Mouse (Mus musculus) intestine, embryonic 16.5 days (tissue): ENCODE results near the gene Adamts3. TPM values are rescaled to one million over a fixed set of nuclear protein-coding genes. Genes with fewer than 3 reads are reported as not detected.

Experiments used
- ATAC-seq: fragments of 200-750 bp; cut with Nextera tagmentation; 2 replicates; pipeline ENCODE4 v1.8.0; 2017; ENCODE audit warnings: moderate TSS enrichment, moderate library complexity
- H3K27ac ChIP-seq: fragments of 300-500 bp; sonication (generic); 2 replicates; pipeline ENCODE4 v1.5.1; 2014; ENCODE audit warnings: mild to moderate bottlenecking, low read length
- H3K27me3 ChIP-seq: fragments of 300-500 bp; sonication (generic); replicated peaks from 2 replicates; pipeline ENCODE4 v1.6.1; 2014; ENCODE audit warnings: low read length, control low read depth, mixed read lengths; ENCODE audit not compliant: control insufficient read depth, insufficient read depth
- H3K36me3 ChIP-seq: fragments of 300-500 bp; sonication (generic); 2 replicates; pipeline ENCODE4 v1.6.1; 2014; ENCODE audit warnings: low read length, control low read depth; ENCODE audit not compliant: control insufficient read depth, insufficient read depth
- H3K4me1 ChIP-seq: fragments of 300-500 bp; sonication (generic); 2 replicates; pipeline ENCODE4 v1.6.1; 2014; ENCODE audit warnings: low read length, control low read depth, mixed read lengths; ENCODE audit not compliant: control insufficient read depth, insufficient read depth
- H3K4me2 ChIP-seq: fragments of 300-500 bp; sonication (generic); 2 replicates; pipeline ENCODE4 v1.6.1; 2014; ENCODE audit warnings: low read depth, low read length, control low read depth
- H3K4me3 ChIP-seq: fragments of 300-500 bp; sonication (generic); 2 replicates; pipeline ENCODE4 v1.5.1; 2014; ENCODE audit warnings: mild to moderate bottlenecking, low read length
- H3K9ac ChIP-seq: fragments of 300-500 bp; sonication (generic); 2 replicates; pipeline ENCODE4 v1.6.1; 2014; ENCODE audit warnings: low read depth, low read length
- H3K9me3 ChIP-seq: fragments of 300-500 bp; sonication (generic); 2 replicates; pipeline ENCODE4 v1.6.1; 2016; ENCODE audit warnings: low read length, control low read depth; ENCODE audit not compliant: control insufficient read depth
- WGBS: fragments of 180-500 bp; shearing (Covaris S2); extraction: QIAGEN DNeasy Blood & Tissue Kit; methylation state at CpG from one replicate; pipeline ENCODE4 v1.1.7; 2014; 5-methylcytosine and 5-hydroxymethylcytosine counted together
- polyA plus RNA-seq: library from polyadenylated mRNA; unstranded; fragments of >200 nt; fragmentation: Nextera tagmentation; extraction: Ambion mirVana; gene quantifications from 2 replicates; pipeline ENCODE4 v1.2.1, GENCODE M21; 2015

The Adamts3 gene
- polyA plus RNA-seq, 1 experiment from 2014 or later: 1.5 TPM

GRCm38 (mm10) chr5:89778610-89779009 lies 104.5 kb downstream of the Adamts3 start:
- 55% methylated on average over 2 of the region's 2 CpGs for WGBS
- Histone ChIP-seq H3K4me3 (no peak overlapping the region), H3K4me2 (no peak overlapping the region), H3K36me3 (no peaks in the 10 kb centered on the region), H3K4me1 (no peaks in the 10 kb centered on the region), H3K9me3 (no peaks in the 10 kb centered on the region), H3K27me3 (no peaks in the 10 kb centered on the region), H3K9ac (no peak overlapping the region), H3K27ac (no peak overlapping the region)
- ATAC-seq: no peak

DNA sequence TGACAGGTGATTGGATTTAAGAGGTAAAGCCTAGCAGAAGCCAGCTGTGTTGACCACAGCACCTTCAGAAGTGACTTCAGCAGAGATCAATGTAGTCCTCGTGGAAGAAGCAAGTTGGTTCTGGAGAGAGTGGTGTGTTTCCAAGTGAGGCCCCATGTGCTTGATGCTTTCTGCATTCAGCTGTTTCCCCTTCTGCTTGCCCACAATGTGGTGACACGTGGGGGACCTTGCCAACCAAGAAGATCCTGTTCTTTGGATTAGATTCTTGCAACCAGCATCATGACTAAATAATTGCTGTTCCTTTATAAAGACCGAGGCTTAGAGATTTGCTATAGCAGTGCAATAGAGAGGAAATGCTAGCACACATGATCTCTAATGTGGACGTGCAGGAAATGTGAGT lies 105.7 kb downstream of the Adamts3 start:
- Histone ChIP-seq H3K4me2 (no peak overlapping the region), H3K4me3 (no peak overlapping the region), H3K27me3 (no peaks in the 10 kb centered on the region), H3K9me3 (no peaks in the 10 kb centered on the region), H3K4me1 (no peaks in the 10 kb centered on the region), H3K36me3 (no peaks in the 10 kb centered on the region), H3K27ac (no peak overlapping the region), H3K9ac (no peak overlapping the region)
- 74% methylated on average over 4 of the region's 4 CpGs for WGBS
- ATAC-seq: no peak

- H3K27me3 ChIP-seq: no peaks in the 10 kb centered on the region
- no peaks in the 10 kb centered on the region for H3K4me1 ChIP-seq
- 64% methylated on average over 4 of the region's 4 CpGs for WGBS
These were observed 112.3 kb downstream of the Adamts3 start for GRCm38 (mm10) chr5:89770655-89771355.

GRCm38 (mm10) chr5:89763189-89764187 lies 119.6 kb downstream of the Adamts3 start:
- 29% methylated on average over 11 of the region's 11 CpGs for WGBS
- Histone ChIP-seq H3K27me3 (no peaks in the 10 kb centered on the region), H3K4me1 (no peaks in the 10 kb centered on the region), H3K9me3 (no peaks in the 10 kb centered on the region), H3K4me3 (no peak overlapping the region), H3K9ac (no peak overlapping the region), H3K27ac (no peak overlapping the region), H3K4me2 (no peak overlapping the region), H3K36me3 (no peaks in the 10 kb centered on the region)
- ATAC-seq: no peak

More at GRCm38 (mm10) chr5:89770655-89771355, 112.3 kb downstream of the Adamts3 start:
- Histone ChIP-seq H3K9ac (no peak overlapping the region), H3K9me3 (no peaks in the 10 kb centered on the region), H3K27ac (no peak overlapping the region), H3K4me2 (no peak overlapping the region), H3K4me3 (no peak overlapping the region), H3K36me3 (no peaks in the 10 kb centered on the region)
- no peak for ATAC-seq

DNA sequence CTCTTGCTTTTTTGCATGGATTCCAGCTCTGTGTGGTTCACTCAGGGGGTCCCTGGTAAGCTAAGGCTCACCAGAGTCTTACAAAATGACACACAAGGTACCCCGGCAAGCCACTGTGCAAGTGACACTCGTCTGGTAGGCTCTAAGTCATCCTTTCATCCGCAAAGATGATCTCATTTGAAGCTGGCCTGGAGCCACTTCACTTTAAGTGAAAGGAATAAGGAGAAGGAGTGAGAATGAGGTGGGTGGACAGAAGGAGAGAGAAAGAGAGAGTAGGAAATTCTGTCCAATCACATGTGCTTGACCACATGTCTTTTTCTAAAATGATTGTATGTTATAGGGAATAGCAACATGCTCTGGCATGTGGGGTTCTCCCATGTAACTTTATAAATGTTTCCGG lies 122.8 kb downstream of the Adamts3 start:
- H3K4me3 ChIP-seq: no peak overlapping the region
- H3K27me3 ChIP-seq: no peaks in the 10 kb centered on the region
- H3K4me2 ChIP-seq: no peak overlapping the region
- H3K9ac ChIP-seq: no peak overlapping the region
- H3K27ac ChIP-seq: no peak overlapping the region
- no peaks in the 10 kb centered on the region for H3K4me1 ChIP-seq
- ATAC-seq: no peak
- no peaks in the 10 kb centered on the region for H3K36me3 ChIP-seq
- no peaks in the 10 kb centered on the region for H3K9me3 ChIP-seq
- 83% methylated on average over 4 of the region's 4 CpGs for WGBS

- Histone ChIP-seq H3K27ac (no peak overlapping the region), H3K27me3 (no peaks in the 10 kb centered on the region), H3K9ac (no peak overlapping the region), H3K9me3 (no peaks in the 10 kb centered on the region), H3K4me1 (no peaks in the 10 kb centered on the region), H3K4me3 (no peak overlapping the region), H3K4me2 (no peak overlapping the region), H3K36me3 (no peaks in the 10 kb centered on the region)
- no peak for ATAC-seq
- WGBS: 86% methylated on average over 2 of the region's 2 CpGs
These were observed 131.3 kb downstream of the Adamts3 start for GRCm38 (mm10) chr5:89751836-89752235.

DNA sequence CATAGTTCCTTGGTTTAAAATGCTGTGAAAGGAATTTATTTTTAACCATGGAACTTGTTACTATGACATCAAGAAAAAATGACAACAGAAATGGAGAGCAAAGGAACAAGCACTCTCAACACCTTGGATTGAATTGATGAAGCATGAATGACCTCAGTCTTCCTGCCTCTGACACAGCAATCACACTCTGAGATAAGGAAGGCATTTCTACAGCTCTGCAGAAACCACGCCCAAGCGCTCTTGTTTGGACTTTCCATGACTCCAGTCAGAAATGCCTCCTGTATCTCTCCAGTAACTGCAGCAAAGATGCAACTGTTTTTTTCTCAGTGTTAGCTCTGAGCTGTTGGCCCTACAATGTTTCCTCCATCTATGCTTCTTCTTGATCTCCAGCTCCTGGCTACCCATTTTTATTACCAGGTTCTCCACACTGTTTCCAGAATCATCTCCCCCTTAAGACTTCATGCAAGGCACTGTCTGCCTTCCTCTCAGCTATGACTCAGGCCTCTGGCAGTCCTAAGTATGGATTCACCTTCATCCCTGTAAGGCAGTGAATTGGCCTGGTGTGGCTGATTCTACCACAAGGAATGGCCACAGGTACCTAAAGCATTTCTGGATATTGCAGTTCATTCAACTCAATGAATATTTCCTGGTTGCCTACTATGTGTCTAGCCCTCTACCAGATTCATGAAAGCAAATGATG lies 134.8 kb downstream of the Adamts3 start:
- Histone ChIP-seq H3K36me3 (no peaks in the 10 kb centered on the region), H3K9ac (no peak overlapping the region), H3K4me2 (no peak overlapping the region), H3K4me3 (no peak overlapping the region), H3K27me3 (no peaks in the 10 kb centered on the region), H3K4me1 (no peaks in the 10 kb centered on the region), H3K27ac (no peak overlapping the region), H3K9me3 (no peaks in the 10 kb centered on the region)
- peak; percentile 96 for ATAC-seq
- 40% methylated on average over 2 of the region's 2 CpGs for WGBS

DNA sequence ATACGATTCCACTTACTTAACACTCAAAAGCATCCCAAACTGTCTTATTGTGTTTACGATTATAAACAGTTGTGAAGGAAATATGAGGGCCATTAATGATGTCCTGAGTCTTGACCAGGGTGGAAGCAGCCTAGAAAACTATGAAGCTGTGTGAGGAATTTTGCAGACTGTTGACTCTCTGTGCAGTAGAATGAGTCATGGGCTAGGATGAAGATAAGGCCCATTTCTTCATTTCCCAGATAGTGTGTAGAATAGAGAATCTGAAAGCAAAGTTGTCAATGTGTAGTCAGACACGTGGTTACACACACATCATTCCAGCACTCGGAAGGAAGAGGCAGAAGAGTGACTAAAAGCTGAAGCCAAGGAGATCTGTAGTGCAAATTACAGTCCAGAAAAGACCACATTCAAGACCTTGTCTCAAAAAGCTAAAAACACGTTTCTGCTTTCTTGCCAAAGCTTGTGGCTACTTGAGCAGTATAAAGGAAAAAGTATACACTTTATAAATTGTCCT lies 135.9 kb downstream of the Adamts3 start:
- H3K27ac ChIP-seq: no peak overlapping the region
- H3K4me3 ChIP-seq: no peak overlapping the region
- WGBS: 77% methylated on average over 5 of the region's 5 CpGs
- no peaks in the 10 kb centered on the region for H3K27me3 ChIP-seq
- H3K36me3 ChIP-seq: no peaks in the 10 kb centered on the region
- no peak overlapping the region for H3K4me2 ChIP-seq
- H3K9ac ChIP-seq: no peak overlapping the region
- no peaks in the 10 kb centered on the region for H3K9me3 ChIP-seq
- no peaks in the 10 kb centered on the region for H3K4me1 ChIP-seq
- ATAC-seq: no peak

- Histone ChIP-seq H3K9me3 (no peaks in the 10 kb centered on the region), H3K4me1 (no peaks in the 10 kb centered on the region), H3K4me2 (no peak overlapping the region), H3K9ac (no peak overlapping the region), H3K27ac (no peak overlapping the region), H3K36me3 (no peaks in the 10 kb centered on the region), H3K27me3 (no peaks in the 10 kb centered on the region), H3K4me3 (no peak overlapping the region)
- ATAC-seq: no peak
- WGBS: 80% methylated on average over 2 of the region's 2 CpGs
These were observed 138.0 kb downstream of the Adamts3 start for GRCm38 (mm10) chr5:89745112-89745511.
